Mouse (Mus musculus) embryonic facial prominence, embryonic 15.5 days (tissue): Measurements from ENCODE around the gene Kat14. TPM values are rescaled to one million over a fixed set of nuclear protein-coding genes. Genes with fewer than 3 reads are reported as not detected.

ENCODE experiments used
- ATAC-seq: fragments of 200-750 bp; cut with Nextera tagmentation; 2 replicates; pipeline ENCODE4 v1.8.0; 2017; ENCODE audit warnings: low read depth, moderate TSS enrichment; ENCODE audit not compliant: insufficient number of reproducible peaks, low FRiP score, low TSS enrichment
- H3K27ac ChIP-seq: fragments of 300-500 bp; sonication (generic); replicated peaks from 2 replicates; pipeline ENCODE4 v1.5.1; 2015; ENCODE audit warnings: mild to moderate bottlenecking, inconsistent platforms
- H3K27me3 ChIP-seq: fragments of 300-500 bp; sonication (generic); 2 replicates; pipeline ENCODE4 v1.6.1; 2015; ENCODE audit warnings: inconsistent platforms
- H3K36me3 ChIP-seq: fragments of 300-500 bp; sonication (generic); 2 replicates; pipeline ENCODE4 v1.6.1; 2015; ENCODE audit warnings: mild to moderate bottlenecking, inconsistent platforms
- H3K4me1 ChIP-seq: fragments of 300-500 bp; sonication (generic); 2 replicates; pipeline ENCODE4 v1.6.1; 2015; ENCODE audit warnings: inconsistent platforms
- H3K4me2 ChIP-seq: fragments of 300-500 bp; sonication (generic); replicated peaks from 2 replicates; pipeline ENCODE4 v1.6.1; 2015; ENCODE audit warnings: mild to moderate bottlenecking, inconsistent platforms
- H3K4me3 ChIP-seq: fragments of 300-500 bp; sonication (generic); replicated peaks from 2 replicates; pipeline ENCODE4 v1.5.1; 2015; ENCODE audit warnings: mild to moderate bottlenecking, inconsistent platforms
- H3K9ac ChIP-seq: fragments of 300-500 bp; sonication (generic); 2 replicates; pipeline ENCODE4 v1.6.1; 2015; ENCODE audit warnings: inconsistent platforms
- H3K9me3 ChIP-seq: fragments of 300-500 bp; sonication (generic); replicated peaks from 2 replicates; pipeline ENCODE4 v1.6.1; 2016; ENCODE audit warnings: inconsistent platforms
- WGBS: fragments of 180-500 bp; shearing (Covaris S2); methylation state at CpG from one replicate; pipeline ENCODE4 v1.1.7; 2015; 5-methylcytosine and 5-hydroxymethylcytosine counted together
- polyA plus RNA-seq: library from polyadenylated mRNA; unstranded; fragments of >200 nt; fragmentation: Nextera tagmentation; extraction: Ambion mirVana; gene quantifications from 2 replicates; pipeline ENCODE4 v1.2.1, GENCODE M21; 2015

Gene Kat14
- polyA plus RNA-seq, 1 experiment from 2014 or later = 42.3 TPM

DNA sequence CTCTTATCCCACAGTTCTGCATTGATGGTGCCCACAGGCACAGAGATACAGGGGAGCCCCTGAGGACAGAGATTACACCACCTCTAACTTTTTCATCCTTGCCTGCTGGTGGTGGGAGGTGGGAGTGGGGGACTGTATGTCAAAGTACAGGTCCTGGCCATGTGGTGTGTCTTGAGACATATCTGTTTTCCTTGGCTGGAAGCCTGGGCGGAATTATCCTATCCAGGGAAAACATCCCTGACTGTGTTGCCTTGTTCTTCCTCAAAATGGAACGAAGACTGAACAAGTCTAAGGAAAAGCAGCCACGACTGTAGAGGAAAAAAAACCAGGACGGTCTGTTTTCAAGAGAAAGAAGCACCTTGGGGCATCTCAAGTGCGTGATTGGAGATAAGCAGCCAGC is 59.1 kb downstream of the Kat14 start:
- Histone ChIP-seq H3K9me3 (no peaks in the 10 kb centered on the region), H3K9ac (no peak overlapping the region), H3K27ac (no peak overlapping the region), H3K36me3 (no peaks in the 10 kb centered on the region), H3K4me3 (no peak overlapping the region), H3K4me2 (no peak overlapping the region), H3K27me3 (no peaks in the 10 kb centered on the region), H3K4me1 (no peaks in the 10 kb centered on the region)
- no peak for ATAC-seq
- 51% methylated on average over 5 of the region's 5 CpGs for WGBS

DNA sequence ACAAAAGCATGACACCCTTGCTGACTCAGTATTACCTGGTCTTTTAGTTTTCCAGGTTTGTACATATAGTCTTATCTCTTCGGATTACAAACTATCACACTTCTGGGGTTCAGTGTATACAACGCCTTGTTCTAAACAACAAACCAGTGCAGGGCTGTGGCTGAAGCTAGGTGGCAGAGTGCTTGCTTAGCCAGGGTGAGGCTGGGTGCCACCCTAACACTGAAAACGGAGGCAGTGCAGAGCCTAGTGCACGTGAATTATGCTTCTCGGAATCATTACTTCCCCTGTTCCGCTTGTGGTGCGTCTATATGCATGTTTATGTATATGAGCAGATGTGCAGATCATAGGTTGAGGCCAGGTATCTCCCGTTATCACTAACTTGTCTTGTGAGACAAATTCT is 59.9 kb downstream of the Kat14 start:
- WGBS = 79% methylated on average over 8 of the region's 8 CpGs
- Histone ChIP-seq H3K4me3 (no peak overlapping the region), H3K27me3 (no peaks in the 10 kb centered on the region), H3K9me3 (no peaks in the 10 kb centered on the region), H3K36me3 (no peaks in the 10 kb centered on the region), H3K4me2 (no peak overlapping the region), H3K27ac (no peak overlapping the region), H3K4me1 (no peaks in the 10 kb centered on the region), H3K9ac (no peak overlapping the region)
- ATAC-seq = no peak

DNA sequence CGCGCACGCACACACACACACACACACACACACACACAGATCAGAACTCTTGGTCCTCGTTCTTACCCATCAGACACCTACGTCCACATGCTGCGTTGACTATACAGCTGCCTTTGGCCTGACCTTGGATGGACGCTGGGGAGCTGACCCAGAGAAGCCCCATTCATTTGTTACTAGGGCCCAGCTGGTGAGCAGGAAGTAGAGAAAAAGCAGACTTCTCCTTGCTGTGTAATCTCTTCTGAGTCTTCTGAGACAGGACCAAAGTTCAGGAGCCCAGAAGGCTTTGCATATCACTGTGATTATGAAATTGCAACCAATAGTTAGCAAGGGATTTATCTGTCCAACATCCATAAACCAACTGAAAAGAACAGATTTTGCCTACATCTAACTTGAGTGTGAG is 60.4 kb downstream of the Kat14 start:
- WGBS = 85% methylated on average over 7 of the region's 7 CpGs

DNA sequence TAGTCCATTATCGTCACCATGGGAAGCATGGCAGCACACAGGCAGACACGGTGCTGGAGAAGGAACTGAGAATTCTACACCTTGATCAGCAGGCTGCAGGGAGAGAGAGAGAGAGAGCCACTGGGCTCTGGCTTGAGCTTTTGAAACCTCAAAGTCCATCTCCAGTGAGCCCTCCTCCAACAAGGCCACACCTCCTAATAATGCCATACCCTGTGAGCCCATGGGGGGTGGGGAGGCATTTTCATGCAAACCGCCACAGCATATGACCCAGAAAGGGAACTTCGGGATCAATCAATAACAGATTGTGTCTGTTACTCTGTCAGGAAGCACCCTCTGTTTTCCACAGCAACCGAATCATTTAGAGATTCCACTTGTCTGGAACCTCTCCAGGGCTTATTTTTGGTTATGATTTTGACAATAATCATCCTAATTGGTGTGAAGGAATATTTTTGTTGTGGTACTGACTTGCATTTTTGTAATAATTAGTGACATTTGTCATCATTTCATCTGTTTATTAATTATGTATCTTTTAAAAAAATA is 62.6 kb downstream of the Kat14 start:
- H3K27me3 ChIP-seq = no peaks in the 10 kb centered on the region

More for the DNA sequence above, 60.4 kb downstream of the Kat14 start:
- no peak for ATAC-seq
- Histone ChIP-seq H3K36me3 (no peaks in the 10 kb centered on the region), H3K27ac (no peak overlapping the region), H3K4me3 (no peak overlapping the region), H3K4me1 (no peaks in the 10 kb centered on the region), H3K9me3 (no peaks in the 10 kb centered on the region), H3K9ac (no peak overlapping the region), H3K27me3 (no peaks in the 10 kb centered on the region), H3K4me2 (no peak overlapping the region)

DNA sequence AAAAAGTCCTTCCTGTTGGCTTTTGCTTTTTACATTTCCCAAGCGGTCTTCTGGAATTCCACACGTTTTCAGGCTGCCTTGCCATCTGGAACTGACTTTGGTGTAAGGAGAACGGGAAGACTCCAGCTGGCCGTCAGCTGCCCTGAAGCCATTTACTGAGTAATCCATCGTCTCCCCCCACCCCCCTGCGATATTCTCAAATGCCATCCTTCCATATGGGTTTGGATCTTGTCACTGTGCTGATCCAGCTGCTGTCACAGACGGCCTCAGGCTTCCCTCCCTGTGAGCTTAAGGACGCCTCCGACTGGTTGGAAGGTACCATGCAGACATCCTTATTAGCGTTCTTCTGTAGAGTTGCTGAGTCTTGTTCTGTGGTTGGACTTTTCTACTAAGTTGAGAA is 66.9 kb downstream of the Kat14 start:
- no peak for ATAC-seq
- Histone ChIP-seq H3K36me3 (no peaks in the 10 kb centered on the region), H3K9me3 (no peaks in the 10 kb centered on the region), H3K9ac (no peak overlapping the region), H3K27ac (no peak overlapping the region), H3K27me3 (no peaks in the 10 kb centered on the region), H3K4me2 (no peak overlapping the region), H3K4me1 (no peaks in the 10 kb centered on the region), H3K4me3 (no peak overlapping the region)
- WGBS = 38% methylated on average over 10 of the region's 10 CpGs

More for the DNA sequence above, 62.6 kb downstream of the Kat14 start:
- Histone ChIP-seq H3K4me3 (no peak overlapping the region), H3K4me2 (no peak overlapping the region), H3K36me3 (no peaks in the 10 kb centered on the region), H3K27ac (no peak overlapping the region), H3K4me1 (no peaks in the 10 kb centered on the region), H3K9me3 (no peaks in the 10 kb centered on the region), H3K9ac (no peak overlapping the region)
- 53% methylated on average over 5 of the region's 5 CpGs for WGBS
- no peak for ATAC-seq

DNA sequence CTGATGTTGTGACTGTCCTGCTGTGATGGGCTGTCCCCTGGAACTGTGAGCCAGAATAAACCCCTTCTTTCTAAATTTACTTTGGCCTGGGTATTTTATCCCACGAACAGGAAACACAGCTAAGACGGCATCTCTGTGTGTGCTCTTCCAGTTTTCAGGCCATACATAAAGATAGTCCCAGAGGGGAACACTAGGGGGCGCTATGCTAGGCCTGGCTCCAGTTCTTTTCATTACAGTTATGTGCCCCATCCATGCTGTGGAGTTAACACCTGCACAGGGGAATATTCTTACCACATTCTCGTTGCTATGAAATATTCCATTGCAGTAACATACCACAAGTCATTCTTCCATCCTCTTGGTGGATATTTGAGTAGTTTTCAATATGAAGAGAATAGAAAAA is 69.6 kb downstream of the Kat14 start:
- Histone ChIP-seq H3K9ac (no peak overlapping the region), H3K36me3 (no peaks in the 10 kb centered on the region), H3K27ac (no peak overlapping the region), H3K4me2 (no peak overlapping the region), H3K9me3 (no peaks in the 10 kb centered on the region), H3K4me1 (peaks cover 11% of the 10 kb centered on the region), H3K27me3 (no peaks in the 10 kb centered on the region), H3K4me3 (no peak overlapping the region)
- WGBS = 48% methylated on average over 4 of the region's 4 CpGs
- ATAC-seq = no peak

- Histone ChIP-seq H3K4me2 (no peak overlapping the region), H3K27me3 (no peaks in the 10 kb centered on the region), H3K4me1 (peaks cover 11% of the 10 kb centered on the region), H3K36me3 (no peaks in the 10 kb centered on the region), H3K27ac (no peak overlapping the region), H3K4me3 (no peak overlapping the region), H3K9me3 (no peaks in the 10 kb centered on the region), H3K9ac (no peak overlapping the region)
- WGBS = 60% methylated on average over 3 of the region's 3 CpGs
- ATAC-seq = no peak
Observed at GRCm38 (mm10) chr2:144439191-144439700, 70.5 kb downstream of the Kat14 start.

DNA sequence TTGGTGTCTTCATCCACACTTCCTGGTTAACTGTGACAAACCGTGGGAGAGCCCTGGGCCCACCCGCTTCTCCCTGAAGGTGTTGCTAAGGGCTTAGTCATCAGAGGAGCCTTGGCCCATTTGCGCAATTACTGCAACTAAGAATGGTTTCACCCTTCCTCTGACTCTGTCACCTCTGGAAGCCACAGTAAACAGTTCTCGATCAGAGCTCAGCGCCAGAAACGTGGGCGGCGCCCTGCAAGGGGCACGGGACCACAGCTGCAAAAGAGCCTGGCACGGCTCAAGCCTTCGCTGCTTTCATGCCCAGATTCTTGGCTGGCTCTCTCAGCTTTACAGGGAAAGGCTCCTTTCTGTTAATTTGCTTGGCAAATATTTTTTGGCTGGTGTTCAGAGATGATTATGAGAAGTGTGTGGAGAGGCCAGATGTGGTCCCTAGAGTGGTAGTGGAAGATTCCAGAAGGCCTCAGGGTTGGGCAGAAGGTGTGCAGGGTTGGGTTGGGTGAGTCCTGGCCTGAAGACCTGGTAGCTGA is 72.7 kb downstream of the Kat14 start:
- Histone ChIP-seq H3K27ac (peak overlapping the region; percentile 55), H3K27me3 (no peaks in the 10 kb centered on the region), H3K9ac (no peak overlapping the region), H3K4me3 (no peak overlapping the region), H3K36me3 (no peaks in the 10 kb centered on the region), H3K9me3 (no peaks in the 10 kb centered on the region), H3K4me1 (peaks cover 11% of the 10 kb centered on the region), H3K4me2 (0 out of 2 replicates have a peak overlapping the region, but pooled peaks have one; percentile 8)
- WGBS = 59% methylated on average over 11 of the region's 11 CpGs
- ATAC-seq = peak; percentile 66

DNA sequence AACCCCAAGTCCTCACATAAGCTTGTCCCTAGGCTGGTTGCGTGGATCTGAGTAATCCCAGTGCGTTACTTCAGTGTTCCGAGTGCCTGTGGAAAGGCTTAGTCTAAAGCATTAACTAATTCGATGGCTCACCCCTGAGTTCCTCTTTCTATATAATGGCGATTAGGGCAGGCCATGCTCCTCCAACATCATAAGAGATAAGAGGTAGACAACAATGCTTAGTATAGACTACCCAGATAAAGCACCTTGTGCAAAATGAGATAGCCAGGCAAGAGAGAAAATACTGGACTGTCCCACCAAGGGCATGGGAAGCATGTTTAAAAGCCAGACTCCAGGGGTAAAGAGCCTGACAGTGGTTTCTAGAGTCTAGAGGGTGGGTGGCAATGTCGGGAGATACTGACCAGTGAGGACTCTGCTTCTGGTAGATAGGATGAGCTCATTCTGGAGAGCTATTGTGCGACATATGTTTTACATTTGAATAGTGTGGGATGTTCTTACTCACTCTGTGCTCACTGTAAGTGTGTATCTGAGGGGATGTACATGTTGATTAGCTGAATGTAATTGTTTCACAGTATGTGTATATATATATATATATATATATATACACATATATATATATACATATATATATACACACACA is 77.7 kb downstream of the Kat14 start:
- Histone ChIP-seq H3K27ac (no peak overlapping the region), H3K27me3 (no peaks in the 10 kb centered on the region), H3K4me1 (peaks cover 6% of the 10 kb centered on the region), H3K4me3 (no peak overlapping the region), H3K36me3 (no peaks in the 10 kb centered on the region), H3K9me3 (no peaks in the 10 kb centered on the region), H3K4me2 (no peak overlapping the region), H3K9ac (no peak overlapping the region)
- 68% methylated on average over 7 of the region's 7 CpGs for WGBS
- ATAC-seq = no peak

GRCm38 (mm10) chr2:144450378-144450777 is 81.6 kb downstream of the Kat14 start:
- Histone ChIP-seq H3K27me3 (peaks cover 19% of the 10 kb centered on the region), H3K4me2 (no peak overlapping the region), H3K4me1 (no peaks in the 10 kb centered on the region), H3K9me3 (no peaks in the 10 kb centered on the region), H3K4me3 (no peak overlapping the region), H3K9ac (no peak overlapping the region), H3K36me3 (no peaks in the 10 kb centered on the region), H3K27ac (no peak overlapping the region)
- WGBS = 74% methylated on average over 2 of the region's 2 CpGs
- no peak for ATAC-seq

- H3K4me1 ChIP-seq = no peaks in the 10 kb centered on the region
- peaks cover 31% of the 10 kb centered on the region for H3K27me3 ChIP-seq
- no peak overlapping the region for H3K4me3 ChIP-seq
- H3K36me3 ChIP-seq = no peaks in the 10 kb centered on the region
- 12% methylated on average over 8 of the region's 8 CpGs for WGBS
- no peak overlapping the region for H3K27ac ChIP-seq
- ATAC-seq = no peak
- no peaks in the 10 kb centered on the region for H3K9me3 ChIP-seq
- no peak overlapping the region for H3K9ac ChIP-seq
- no peak overlapping the region for H3K4me2 ChIP-seq
Observed at GRCm38 (mm10) chr2:144452364-144453008, 83.7 kb downstream of the Kat14 start.
